Mouse (Mus musculus) fibroblast of lung, adult 2 months (primary cell): Measurements from ENCODE around the gene Map4k2.

ENCODE experiments used
- DNase-seq: peaks from one replicate; pipeline ENCODE4 v3.0.0-alpha.2; 2011; ENCODE audit warnings: low read depth

Gene Map4k2

DNA sequence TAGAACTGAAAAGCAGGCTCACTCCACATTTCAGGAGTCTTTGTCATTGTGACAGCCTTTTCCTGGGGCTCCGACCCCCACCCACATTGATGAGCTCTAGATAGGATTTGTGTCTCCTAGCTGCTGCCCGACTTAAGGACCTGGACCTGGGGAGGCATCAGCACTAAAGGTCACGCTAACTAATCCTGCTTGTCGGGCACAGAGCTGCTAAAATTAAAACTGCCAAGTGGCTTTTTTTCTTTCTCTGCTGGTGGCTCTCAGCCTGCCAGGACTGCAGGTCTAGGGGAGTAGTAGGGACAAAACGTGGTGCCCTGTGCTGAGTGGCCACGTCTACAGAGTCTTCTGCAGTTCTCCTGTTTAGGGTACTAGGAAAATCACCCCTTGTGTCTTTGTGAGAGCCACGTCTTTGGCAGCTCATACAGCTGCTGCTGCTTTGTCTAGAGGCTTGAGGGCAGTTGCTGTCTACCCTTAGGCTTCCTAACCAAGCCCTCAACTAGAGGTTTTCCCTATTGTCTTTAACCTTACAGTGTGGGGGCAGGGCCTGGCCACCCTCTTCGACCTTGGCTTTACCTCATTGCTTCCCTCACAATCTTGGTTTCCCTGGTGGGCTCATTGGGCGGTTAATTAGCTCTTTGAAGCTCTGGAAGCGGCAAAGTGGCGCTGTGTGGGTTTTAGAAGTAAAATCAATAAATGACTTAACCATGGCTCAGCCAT is 36.5 kb downstream of the Map4k2 start:
- no peak for DNase-seq

- no peak for DNase-seq
Observed at GRCm38 (mm10) chr19:6380411-6381166, 39.7 kb downstream of the Map4k2 start.

- DNase-seq = no peak
Observed at GRCm38 (mm10) chr19:6381238-6381637, 40.3 kb downstream of the Map4k2 start.

DNA sequence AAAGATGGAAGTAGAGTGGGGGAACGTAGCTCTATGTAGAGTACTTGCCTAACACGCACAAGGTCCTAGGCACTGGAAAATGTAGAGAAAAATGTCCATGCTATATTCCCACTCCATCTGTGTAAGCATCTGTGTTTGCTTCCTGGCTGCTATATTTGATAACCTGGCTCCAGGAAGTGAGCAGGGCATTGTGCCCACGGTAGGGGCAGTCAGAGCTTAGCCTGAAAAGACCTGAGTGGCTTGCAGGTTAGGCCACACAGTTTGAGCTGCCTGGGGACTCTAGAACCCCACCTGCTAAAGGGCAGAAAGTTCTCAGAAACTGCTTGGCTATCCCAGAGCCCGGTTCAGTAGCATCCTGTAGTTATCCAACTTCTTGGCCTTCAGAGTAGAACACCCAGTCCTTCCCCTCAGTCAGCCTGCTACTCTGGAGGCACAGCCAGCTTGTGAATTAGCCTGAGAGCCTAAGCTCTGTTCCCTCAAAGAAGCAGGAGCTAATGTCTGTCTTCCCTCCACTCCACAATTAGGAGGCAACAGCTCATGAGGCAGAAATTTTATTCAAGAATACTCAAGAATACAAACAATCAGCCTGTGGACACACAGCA is 41.5 kb downstream of the Map4k2 start:
- no peak for DNase-seq

GRCm38 (mm10) chr19:6383470-6383869 is 42.5 kb downstream of the Map4k2 start:
- no peak for DNase-seq

GRCm38 (mm10) chr19:6384128-6384527 is 43.2 kb downstream of the Map4k2 start, which contains the start of gene Pygm:
Gene Pygm, plus strand, starts transcription at chr19:6384399.
- no peak for DNase-seq

DNA sequence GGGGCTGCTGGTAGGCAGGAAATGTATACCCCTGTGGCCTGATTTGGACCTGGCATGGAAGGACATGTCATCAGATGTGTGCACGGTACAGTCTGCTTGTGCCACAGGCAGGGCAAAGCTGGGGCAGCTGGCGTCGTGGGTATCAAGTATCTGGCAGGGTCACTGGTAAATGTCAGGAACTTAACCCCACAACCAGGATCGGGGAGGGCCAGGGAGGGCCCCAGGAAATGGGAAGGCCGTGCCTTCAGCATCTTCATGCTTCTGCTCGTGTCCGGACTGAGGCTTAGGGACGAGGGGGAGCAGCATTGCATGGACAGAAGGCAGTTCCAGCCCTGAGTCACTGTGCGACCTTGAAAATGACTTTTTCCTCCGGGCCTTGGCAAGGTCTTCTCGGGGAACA is 44.0 kb downstream of the Map4k2 start:
- DNase-seq = no peak

GRCm38 (mm10) chr19:6385419-6385818 is 44.5 kb downstream of the Map4k2 start:
- DNase-seq = no peak

DNA sequence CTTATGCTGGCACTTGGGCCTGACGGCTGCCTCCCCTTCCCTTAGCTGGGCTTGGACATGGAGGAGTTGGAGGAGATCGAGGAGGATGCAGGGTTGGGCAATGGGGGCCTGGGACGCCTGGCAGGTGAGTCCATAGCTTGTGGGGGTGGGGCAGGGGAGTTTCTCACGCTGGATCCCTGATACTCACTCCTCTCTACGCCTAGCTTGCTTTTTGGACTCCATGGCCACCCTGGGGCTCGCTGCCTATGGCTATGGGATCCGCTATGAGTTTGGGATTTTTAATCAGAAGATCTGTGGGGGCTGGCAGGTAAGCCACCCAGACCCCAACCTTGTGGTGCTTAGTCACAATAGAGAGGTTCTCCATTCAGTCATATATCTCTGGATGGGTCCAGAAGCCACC is 44.9 kb downstream of the Map4k2 start:
- no peak for DNase-seq

- DNase-seq = no peak
Observed at GRCm38 (mm10) chr19:6386234-6386633, 45.3 kb downstream of the Map4k2 start.

- no peak for DNase-seq
Observed at GRCm38 (mm10) chr19:6388006-6388405, 47.1 kb downstream of the Map4k2 start.

- DNase-seq = no peak
Observed at GRCm38 (mm10) chr19:6389803-6390202, 48.9 kb downstream of the Map4k2 start.

- DNase-seq = no peak
Observed at GRCm38 (mm10) chr19:6390251-6390650, 49.3 kb downstream of the Map4k2 start.

DNA sequence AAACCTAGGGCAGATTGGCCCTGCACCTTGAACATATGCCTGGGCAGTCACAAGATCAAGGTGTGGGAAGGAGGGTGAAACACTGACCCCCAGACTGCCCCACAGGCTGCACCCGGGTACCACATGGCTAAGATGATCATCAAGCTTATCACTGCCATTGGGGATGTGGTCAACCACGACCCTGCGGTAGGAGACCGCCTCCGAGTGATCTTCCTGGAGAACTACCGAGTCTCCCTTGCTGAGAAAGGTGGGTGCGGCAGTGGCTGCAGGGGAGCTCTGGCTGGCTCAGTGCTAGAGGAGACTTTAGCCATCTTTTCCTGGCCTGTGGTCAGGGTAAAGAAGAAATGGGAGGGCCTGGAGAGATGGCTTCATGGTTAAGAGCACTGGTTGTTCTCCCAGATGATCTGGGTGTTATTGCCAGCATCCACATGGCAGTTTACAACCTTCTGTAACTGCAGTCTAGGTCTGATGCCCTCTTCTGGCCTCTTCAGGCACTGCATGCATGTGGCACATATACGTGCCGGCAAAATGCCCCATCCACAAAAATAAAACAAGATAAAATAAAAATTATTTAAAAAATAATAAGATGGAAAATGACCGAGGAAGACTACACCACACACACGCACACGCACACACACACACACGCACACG is 51.9 kb downstream of the Map4k2 start:
- DNase-seq = no peak

DNA sequence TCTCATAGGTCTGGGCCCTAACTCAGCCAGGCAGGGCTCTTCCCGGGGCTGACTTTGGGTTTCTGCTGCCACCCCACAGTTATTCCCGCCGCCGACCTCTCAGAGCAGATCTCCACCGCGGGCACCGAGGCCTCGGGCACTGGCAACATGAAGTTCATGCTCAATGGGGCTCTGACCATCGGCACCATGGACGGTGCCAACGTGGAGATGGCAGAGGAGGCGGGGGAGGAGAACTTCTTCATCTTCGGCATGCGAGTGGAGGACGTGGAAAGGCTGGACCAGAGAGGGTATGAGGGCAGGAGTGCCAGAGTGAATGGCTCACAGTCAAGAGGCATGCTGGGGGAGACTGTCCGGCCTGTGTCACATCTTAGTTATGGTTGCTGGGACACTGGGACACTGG is 52.7 kb downstream of the Map4k2 start:
- DNase-seq = no peak

GRCm38 (mm10) chr19:6396237-6396636 is 55.3 kb downstream of the Map4k2 start:
- DNase-seq = no peak

- no peak for DNase-seq
Observed at GRCm38 (mm10) chr19:6397582-6398249, 56.8 kb downstream of the Map4k2 start.

DNA sequence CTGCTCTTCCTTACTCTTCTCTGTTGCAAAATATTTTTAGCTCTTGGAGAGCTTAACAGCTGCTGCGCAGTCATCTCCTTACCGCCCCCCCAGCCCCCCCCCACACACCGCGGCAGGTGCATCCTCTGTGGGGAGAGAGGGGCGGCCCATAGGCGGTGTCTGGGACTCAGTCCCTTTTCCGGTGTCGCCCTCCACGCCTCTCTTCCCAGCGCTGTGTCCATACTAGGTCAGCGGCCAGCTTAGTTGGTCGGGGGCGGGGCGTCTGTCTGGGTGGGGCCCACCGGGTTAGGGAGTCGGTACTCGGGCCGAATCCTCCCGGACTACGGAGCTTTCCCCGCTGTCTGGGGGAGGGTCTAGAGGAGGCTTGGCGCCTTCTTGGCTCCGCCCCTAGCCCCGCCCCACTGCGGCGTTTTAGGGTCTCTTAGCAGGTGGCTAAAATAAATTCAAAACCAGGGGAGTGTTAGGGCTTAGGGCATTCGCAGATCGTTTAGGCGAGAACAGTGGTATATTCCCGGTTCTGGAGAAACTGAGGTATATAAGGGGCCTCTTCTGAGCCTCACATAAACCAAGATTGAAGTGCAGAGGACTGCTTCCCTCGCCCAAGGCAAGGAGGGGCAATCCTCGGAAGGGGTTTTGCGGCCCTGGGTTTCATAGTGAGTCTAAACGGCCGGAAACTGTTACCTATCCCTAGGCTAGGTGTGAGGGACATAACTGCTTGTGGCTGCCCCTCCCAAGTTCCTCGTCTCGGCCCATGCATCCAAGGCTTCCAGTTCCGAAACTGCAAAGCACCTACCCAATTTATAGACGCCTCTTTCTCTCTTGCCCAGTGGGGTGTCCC is 57.7 kb downstream of the Map4k2 start:
- no peak for DNase-seq

- DNase-seq = no peak
Observed at GRCm38 (mm10) chr19:6399285-6400095, 58.6 kb downstream of the Map4k2 start, which contains the start of gene Rasgrp2. Gene Rasgrp2, plus strand, starts transcription at chr19:6399340.
